Mouse (Mus musculus) small intestine, adult 2 months (tissue): ENCODE data around the gene Mrpl10. TPM values are rescaled to one million over a fixed set of nuclear protein-coding genes. Genes with fewer than 3 reads are reported as not detected.

Source experiments
- H3K27ac ChIP-seq: fragments of 200-500 bp; 2 replicates; pipeline ENCODE4 v1.5.1; 2012; ENCODE audit warnings: low read depth, low read length, control low read depth, inconsistent platforms; ENCODE audit not compliant: insufficient read depth
- H3K27me3 ChIP-seq: fragments of 200-500 bp; 2 replicates; pipeline ENCODE4 v1.6.1; 2012; ENCODE audit warnings: mild to moderate bottlenecking, moderate library complexity, low read length, inconsistent platforms; ENCODE audit not compliant: control insufficient read depth, insufficient read depth
- H3K36me3 ChIP-seq: fragments of 200-500 bp; 2 replicates; pipeline ENCODE4 v1.6.1; 2012; ENCODE audit warnings: mild to moderate bottlenecking, low read length, control low read depth, inconsistent platforms; ENCODE audit not compliant: control insufficient read depth, insufficient read depth
- H3K4me1 ChIP-seq: fragments of 200-500 bp; 2 replicates; pipeline ENCODE4 v1.6.1; 2012; ENCODE audit warnings: low read length, inconsistent platforms, mixed read lengths; ENCODE audit not compliant: control insufficient read depth, insufficient read depth, insufficient read length
- H3K4me3 ChIP-seq: fragments of 200-500 bp; 2 replicates; pipeline ENCODE4 v1.5.1; 2012; ENCODE audit warnings: low read depth, mild to moderate bottlenecking, control low read depth, inconsistent platforms, low read length, moderate library complexity
- CTCF ChIP-seq: fragments of 200-500 bp; IDR thresholded peaks from 2 replicates; pipeline ENCODE4 v1.5.1; 2012; ENCODE audit warnings: low read depth, mild to moderate bottlenecking, control low read depth, inconsistent platforms, low read length, moderate library complexity, mixed read lengths; ENCODE audit not compliant: insufficient replicate concordance, insufficient read length; ENCODE audit errors: extremely low read depth
- POLR2A ChIP-seq: fragments of 200-500 bp; IDR thresholded peaks from 2 replicates; pipeline ENCODE4 v1.6.1; 2012; ENCODE audit warnings: low read depth, mild to moderate bottlenecking, control low read depth, inconsistent platforms, low read length, moderate library complexity
- WGBS: fragments of 180-500 bp; shearing (Covaris S2); methylation state at CpG from one replicate; pipeline ENCODE4 v1.1.7; 2018; 5-methylcytosine and 5-hydroxymethylcytosine counted together
- polyA plus RNA-seq: library from polyadenylated mRNA; depleted of rRNA; stranded (reverse); fragments of >200 nt; gene quantifications from 2 replicates; pipeline ENCODE4 v1.2.3, GENCODE M21; 2012

Gene Mrpl10
- polyA plus RNA-seq, 1 experiment: 59.3 TPM

GRCm38 (mm10) chr11:97003170-97003569 is 38.2 kb upstream of the Mrpl10 start:
- no peaks in the 10 kb centered on the region for H3K4me1 ChIP-seq
- TF ChIP-seq CTCF: no peak
- TF ChIP-seq POLR2A: no peak
- H3K27ac ChIP-seq: no peak overlapping the region
- H3K4me3 ChIP-seq: no peak overlapping the region
- H3K36me3 ChIP-seq: no peaks in the 10 kb centered on the region
- WGBS: 39% methylated on average over 5 of the region's 5 CpGs
- H3K27me3 ChIP-seq: 0 out of 2 replicates have a peak, but pooled peaks cover 17% of the 10 kb centered on the region

- H3K36me3 ChIP-seq: no peaks in the 10 kb centered on the region
- H3K27ac ChIP-seq: no peak overlapping the region
- 57% methylated on average over 9 of the region's 9 CpGs for WGBS
- H3K4me3 ChIP-seq: no peak overlapping the region
- H3K27me3 ChIP-seq: peaks cover 26% of the 10 kb centered on the region
- TF ChIP-seq POLR2A (no peak), CTCF (no peak)
- no peaks in the 10 kb centered on the region for H3K4me1 ChIP-seq
These were observed 34.1 kb upstream of the Mrpl10 start for GRCm38 (mm10) chr11:97007093-97007794.

- 50% methylated on average over 8 of the region's 8 CpGs for WGBS
- H3K4me3 ChIP-seq: no peak overlapping the region
- H3K27ac ChIP-seq: no peak overlapping the region
- H3K36me3 ChIP-seq: no peaks in the 10 kb centered on the region
- no peaks in the 10 kb centered on the region for H3K4me1 ChIP-seq
- no peak for TF ChIP-seq CTCF
- peaks cover 40% of the 10 kb centered on the region for H3K27me3 ChIP-seq
These were observed 32.1 kb upstream of the Mrpl10 start for GRCm38 (mm10) chr11:97009198-97009790.

- TF ChIP-seq POLR2A: no peak
- no peak for TF ChIP-seq CTCF
- Histone ChIP-seq H3K36me3 (no peaks in the 10 kb centered on the region), H3K27ac (no peak within 1 kb of the TSS), H3K27me3 (peaks cover 57% of the 10 kb centered on the region), H3K4me3 (no peak within 1 kb of the TSS), H3K4me1 (no peaks in the 10 kb centered on the region)
- WGBS: 32% methylated on average over 8 of the region's 8 CpGs
These were observed 28.2 kb upstream of the Mrpl10 start, which contains the start of gene Sp6 for GRCm38 (mm10) chr11:97013121-97013670. Gene Sp6 (plus strand): TSS chr11:97013394.

- no peak for TF ChIP-seq CTCF
- no peak for TF ChIP-seq POLR2A
- H3K27me3 ChIP-seq: peaks cover 61% of the 10 kb centered on the region
- no peaks in the 10 kb centered on the region for H3K36me3 ChIP-seq
- 3% methylated on average over 36 of the region's 36 CpGs for WGBS
- H3K27ac ChIP-seq: no peak overlapping the region
- peaks cover 12% of the 10 kb centered on the region for H3K4me1 ChIP-seq
- H3K4me3 ChIP-seq: peak overlapping the region; percentile 52
These were observed 23.4 kb upstream of the Mrpl10 start for GRCm38 (mm10) chr11:97017696-97018582.

GRCm38 (mm10) chr11:97018583-97019344 is 22.6 kb upstream of the Mrpl10 start:
- peak overlapping the region; percentile 52 for H3K4me3 ChIP-seq
- peaks cover 12% of the 10 kb centered on the region for H3K4me1 ChIP-seq
- H3K27me3 ChIP-seq: peaks cover 53% of the 10 kb centered on the region
- no peak overlapping the region for H3K27ac ChIP-seq
- no peaks in the 10 kb centered on the region for H3K36me3 ChIP-seq
- WGBS: 1% methylated on average over 54 of the region's 68 CpGs
- TF ChIP-seq CTCF: no peak
- no peak for TF ChIP-seq POLR2A
